Mouse (Mus musculus) liver, adult 2 months (tissue): ENCODE measurements around the gene E130309D02Rik.

Experiments used
- CTCF ChIP-seq: fragments of 200-500 bp; IDR thresholded peaks from 2 replicates; pipeline ENCODE4 v1.5.1; 2011; ENCODE audit warnings: low read depth, low read length, control low read depth
- POLR2A ChIP-seq: fragments of 200-500 bp; IDR thresholded peaks from 2 replicates; pipeline ENCODE4 v1.6.1; 2011; ENCODE audit warnings: low read length, control low read depth; ENCODE audit not compliant: insufficient read depth; ENCODE audit errors: extremely low read depth

- TF ChIP-seq CTCF (no peak), POLR2A (no peak)
Measured at GRCm38 (mm10) chr5:143317288-143317610, 2.1 kb upstream of the E130309D02Rik start.
